Mouse (Mus musculus): ENCODE data around the gene Dhcr24. TPM values are rescaled to one million over a fixed set of nuclear protein-coding genes. Genes with fewer than 3 reads are reported as not detected.

Gene Dhcr24
- polyA plus RNA-seq, 1 experiment from 2014 or later = 6.4 TPM

DNA sequence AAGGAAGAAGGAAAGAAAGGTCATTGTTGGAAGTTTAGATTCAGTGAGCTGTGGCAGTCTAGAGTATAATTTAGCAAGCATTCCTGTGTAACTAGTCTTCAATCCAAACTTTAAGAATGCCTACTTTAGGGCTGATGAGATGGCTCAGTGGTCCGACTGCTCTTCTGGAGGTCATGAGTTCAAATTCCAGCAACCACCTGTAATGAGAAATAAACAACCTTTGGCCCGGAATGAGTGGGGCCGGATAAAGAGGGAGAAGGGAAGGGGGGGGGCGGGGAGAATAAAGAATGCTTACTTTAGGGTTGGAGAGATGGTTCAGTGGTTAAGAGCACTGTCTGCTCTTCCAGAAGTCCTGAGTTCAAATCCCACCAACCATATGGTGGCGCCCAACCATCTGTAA, 3.6 kb upstream of the Dhcr24 start:
- no peaks in the 10 kb centered on the region for H3K27me3 ChIP-seq (replicated peaks; ENCODE audit: control insufficient read depth, insufficient read depth, low read length)
- no peak overlapping the region for H3K4me3 ChIP-seq (ENCODE audit: low read length)
- no peaks in the 10 kb centered on the region for H3K36me3 ChIP-seq (ENCODE audit: control insufficient read depth, insufficient read depth, low read length)
- ATAC-seq = no peak
- no peak overlapping the region for H3K4me2 ChIP-seq (ENCODE audit: low read depth, low read length)
- peaks cover 9% of the 10 kb centered on the region; the same call in 1 of the 2 replicates for H3K4me1 ChIP-seq (ENCODE audit: control insufficient read depth, insufficient read depth, low read length)
- no peak overlapping the region for H3K27ac ChIP-seq (ENCODE audit: low read length)
- H3K9ac ChIP-seq (ENCODE audit: low read depth, low read length) = no peak overlapping the region
- no peaks in the 10 kb centered on the region for H3K9me3 ChIP-seq (ENCODE audit: control insufficient read depth, low read length)
- 57% methylated on average over 5 of the region's 5 CpGs for WGBS

- no peak overlapping the region for H3K4me3 ChIP-seq (ENCODE audit: low read length)
- H3K27ac ChIP-seq (ENCODE audit: low read length) = no peak overlapping the region
- no peaks in the 10 kb centered on the region for H3K9me3 ChIP-seq (ENCODE audit: control insufficient read depth, low read length)
- H3K36me3 ChIP-seq (ENCODE audit: control insufficient read depth, insufficient read depth, low read length) = no peaks in the 10 kb centered on the region
- ATAC-seq = no peak
- peaks cover 16% of the 10 kb centered on the region for H3K4me1 ChIP-seq (ENCODE audit: control insufficient read depth, insufficient read depth, low read length)
- no peak overlapping the region for H3K9ac ChIP-seq (ENCODE audit: low read depth, low read length)
- no CpG with 5 or more reads among the region's 1 CpGs for WGBS
- no peaks in the 10 kb centered on the region for H3K27me3 ChIP-seq (replicated peaks; ENCODE audit: control insufficient read depth, insufficient read depth, low read length)
- no peak overlapping the region for H3K4me2 ChIP-seq (ENCODE audit: low read depth, low read length)
Measured at GRCm38 (mm10) chr4:106557978-106558377, 2.9 kb upstream of the Dhcr24 start.

DNA sequence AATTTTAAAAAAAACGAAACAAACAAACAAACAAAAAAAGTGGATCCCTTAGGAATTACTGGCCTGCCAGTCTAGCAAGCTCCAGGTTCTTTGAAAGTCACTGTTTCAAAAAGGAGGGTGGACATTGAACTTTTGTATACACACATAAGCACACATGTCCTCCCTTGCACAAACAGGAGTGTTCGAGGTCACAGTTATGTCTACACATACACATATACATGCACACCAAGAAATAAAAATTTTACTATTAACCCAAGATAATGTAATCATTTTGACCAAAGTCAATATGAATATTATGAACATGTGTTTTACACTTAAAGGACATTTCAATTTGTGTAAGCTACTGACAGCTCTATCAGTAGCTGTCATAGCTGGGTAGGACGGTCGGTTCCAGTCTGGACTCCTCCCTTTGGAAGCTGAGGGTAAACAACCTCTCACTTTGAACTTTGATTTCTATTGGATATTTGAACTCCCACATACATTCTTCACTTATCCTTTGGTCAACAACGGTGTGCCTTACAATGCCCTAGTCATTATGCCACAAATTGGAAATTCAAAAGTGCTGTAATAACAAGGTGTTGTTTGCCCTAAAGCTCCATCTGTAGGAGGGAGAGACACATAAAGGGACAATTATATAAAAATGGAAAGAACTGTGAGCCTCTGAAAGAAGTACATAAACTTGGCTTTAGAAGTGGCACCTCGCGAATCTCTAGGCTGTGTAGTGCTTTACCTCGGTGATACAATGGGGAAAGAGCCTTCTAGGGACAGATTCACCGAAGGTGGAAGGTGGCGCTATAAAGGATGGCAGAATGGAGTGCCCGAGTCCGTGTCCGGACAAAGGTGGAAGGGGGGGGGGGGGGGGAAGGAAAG, 1.3 kb upstream of the Dhcr24 start:
- Histone ChIP-seq H3K4me3 (ENCODE audit: low read length) (no peak overlapping the region), H3K27ac (ENCODE audit: low read length) (peak overlapping the region; percentile 92), H3K9me3 (ENCODE audit: control insufficient read depth, low read length) (no peaks in the 10 kb centered on the region), H3K4me2 (ENCODE audit: low read depth, low read length) (peak overlapping the region; percentile 93), H3K4me1 (ENCODE audit: control insufficient read depth, insufficient read depth, low read length) (peaks cover 28% of the 10 kb centered on the region), H3K27me3 (replicated peaks; ENCODE audit: control insufficient read depth, insufficient read depth, low read length) (no peaks in the 10 kb centered on the region), H3K9ac (ENCODE audit: low read depth, low read length) (no peak overlapping the region; the same call in 1 of the 2 replicates), H3K36me3 (ENCODE audit: control insufficient read depth, insufficient read depth, low read length) (no peaks in the 10 kb centered on the region; the same call in none of the 2 replicates)
- 0 out of 2 replicates have a peak, but pooled peaks have one; percentile 4 for ATAC-seq
- 26% methylated on average over 13 of the region's 13 CpGs for WGBS

DNA sequence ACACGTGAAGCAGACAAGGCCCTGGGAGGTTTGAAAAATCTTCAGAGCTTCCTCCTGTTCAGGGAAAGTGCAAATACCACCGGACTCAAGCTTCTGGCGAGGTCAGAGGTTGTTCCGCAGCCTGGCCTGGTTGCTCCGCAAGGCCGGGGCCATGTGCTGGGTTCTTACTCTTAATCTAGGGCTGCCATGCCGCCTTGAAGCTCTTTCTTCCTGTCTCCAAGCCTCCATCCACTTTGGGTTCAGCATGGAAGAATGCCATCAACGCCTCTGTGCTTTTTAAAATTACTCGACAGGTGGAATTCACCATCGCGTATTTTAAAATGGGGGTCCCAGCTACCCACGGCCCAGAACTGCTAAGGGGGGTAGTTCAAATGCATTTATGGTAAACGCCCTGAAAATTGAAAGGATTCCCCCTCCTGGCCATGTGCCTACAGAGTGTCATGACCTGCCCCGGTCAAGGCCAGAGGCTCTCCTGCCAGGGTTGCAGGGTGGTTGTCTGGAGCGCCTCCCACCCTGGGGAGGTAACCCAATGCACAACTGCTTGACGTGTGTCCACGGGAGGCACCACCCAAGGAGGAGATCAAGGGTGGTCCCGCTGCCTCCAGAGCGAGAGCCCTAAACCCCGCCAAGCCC, 509 bp upstream of the Dhcr24 start:
- WGBS = 2% methylated on average over 20 of the region's 20 CpGs
- peak overlapping the region; percentile 86 for H3K9ac ChIP-seq (ENCODE audit: low read depth, low read length)
- no peaks in the 10 kb centered on the region for H3K9me3 ChIP-seq (ENCODE audit: control insufficient read depth, low read length)
- no peaks in the 10 kb centered on the region; the same call in none of the 2 replicates for H3K36me3 ChIP-seq (ENCODE audit: control insufficient read depth, insufficient read depth, low read length)
- H3K4me2 ChIP-seq (ENCODE audit: low read depth, low read length) = peak overlapping the region; percentile 93
- H3K4me1 ChIP-seq (ENCODE audit: control insufficient read depth, insufficient read depth, low read length) = peaks cover 29% of the 10 kb centered on the region
- peak overlapping the region; percentile 86 for H3K4me3 ChIP-seq (ENCODE audit: low read length)
- peak; percentile 79 for ATAC-seq
- no peaks in the 10 kb centered on the region for H3K27me3 ChIP-seq (replicated peaks; ENCODE audit: control insufficient read depth, insufficient read depth, low read length)
- peak overlapping the region; percentile 92 for H3K27ac ChIP-seq (ENCODE audit: low read length)

DNA sequence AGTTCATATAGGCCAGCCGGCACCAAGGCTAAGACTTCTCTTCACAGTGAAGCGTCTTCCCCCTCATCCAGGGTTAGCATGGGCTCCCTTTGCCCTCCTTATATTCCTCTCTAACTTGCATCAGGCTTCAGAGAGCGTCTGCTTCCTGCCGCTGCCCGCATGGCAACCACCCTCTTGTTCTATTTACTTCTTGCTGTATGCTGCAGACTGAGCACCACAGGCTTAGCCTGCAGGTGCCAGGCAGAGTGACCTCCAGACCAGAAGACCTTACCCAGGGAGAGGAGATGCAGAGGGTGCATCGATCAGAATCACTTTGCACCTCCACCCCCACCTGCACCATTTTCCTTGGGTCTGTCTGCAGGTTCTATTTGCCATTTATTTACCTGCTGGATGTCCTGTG, 1.2 kb downstream of the Dhcr24 start:
- ATAC-seq = no peak
- H3K27me3 ChIP-seq (replicated peaks; ENCODE audit: control insufficient read depth, insufficient read depth, low read length) = no peaks in the 10 kb centered on the region
- peak overlapping the region; percentile 93 for H3K4me2 ChIP-seq (ENCODE audit: low read depth, low read length)
- peak overlapping the region; percentile 86 for H3K4me3 ChIP-seq (ENCODE audit: low read length)
- peak overlapping the region; percentile 86 for H3K9ac ChIP-seq (ENCODE audit: low read depth, low read length)
- H3K9me3 ChIP-seq (ENCODE audit: control insufficient read depth, low read length) = no peaks in the 10 kb centered on the region
- peaks cover 29% of the 10 kb centered on the region for H3K4me1 ChIP-seq (ENCODE audit: control insufficient read depth, insufficient read depth, low read length)
- 3% methylated on average over 6 of the region's 6 CpGs for WGBS
- H3K27ac ChIP-seq (ENCODE audit: low read length) = peak overlapping the region; percentile 83
- peaks cover 4% of the 10 kb centered on the region for H3K36me3 ChIP-seq (ENCODE audit: control insufficient read depth, insufficient read depth, low read length)

GRCm38 (mm10) chr4:106562837-106563790, 2.3 kb downstream of the Dhcr24 start:
- peak overlapping the region; percentile 93 for H3K4me2 ChIP-seq (ENCODE audit: low read depth, low read length)
- ATAC-seq = no peak
- peak overlapping the region; percentile 34 for H3K9ac ChIP-seq (ENCODE audit: low read depth, low read length)
- H3K27ac ChIP-seq (ENCODE audit: low read length) = no peak overlapping the region
- no peaks in the 10 kb centered on the region for H3K27me3 ChIP-seq (replicated peaks; ENCODE audit: control insufficient read depth, insufficient read depth, low read length)
- peaks cover 4% of the 10 kb centered on the region for H3K36me3 ChIP-seq (ENCODE audit: control insufficient read depth, insufficient read depth, low read length)
- WGBS = 32% methylated on average over 9 of the region's 9 CpGs
- peaks cover 29% of the 10 kb centered on the region for H3K4me1 ChIP-seq (ENCODE audit: control insufficient read depth, insufficient read depth, low read length)
- H3K9me3 ChIP-seq (ENCODE audit: control insufficient read depth, low read length) = no peaks in the 10 kb centered on the region
- peak overlapping the region; percentile 86 for H3K4me3 ChIP-seq (ENCODE audit: low read length)

DNA sequence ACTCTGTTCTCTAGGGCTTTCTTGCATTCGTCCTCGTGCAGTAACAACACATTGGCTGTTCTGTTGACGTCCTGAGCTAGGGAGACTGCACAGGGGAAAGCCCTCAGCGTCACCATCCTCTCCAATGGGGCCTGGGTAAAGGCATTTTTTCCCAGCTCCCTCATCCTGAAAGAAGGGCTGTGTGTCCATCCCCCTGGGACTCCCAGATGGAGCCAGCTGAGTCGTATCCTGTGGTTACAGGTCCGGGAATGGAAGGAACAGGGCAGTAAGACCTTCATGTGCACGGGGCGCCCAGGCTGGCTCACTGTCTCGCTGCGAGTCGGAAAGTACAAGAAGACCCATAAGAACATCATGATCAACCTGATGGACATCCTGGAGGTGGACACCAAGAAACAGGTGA, 3.3 kb downstream of the Dhcr24 start:
- H3K36me3 ChIP-seq (ENCODE audit: control insufficient read depth, insufficient read depth, low read length) = peaks cover 4% of the 10 kb centered on the region

DNA sequence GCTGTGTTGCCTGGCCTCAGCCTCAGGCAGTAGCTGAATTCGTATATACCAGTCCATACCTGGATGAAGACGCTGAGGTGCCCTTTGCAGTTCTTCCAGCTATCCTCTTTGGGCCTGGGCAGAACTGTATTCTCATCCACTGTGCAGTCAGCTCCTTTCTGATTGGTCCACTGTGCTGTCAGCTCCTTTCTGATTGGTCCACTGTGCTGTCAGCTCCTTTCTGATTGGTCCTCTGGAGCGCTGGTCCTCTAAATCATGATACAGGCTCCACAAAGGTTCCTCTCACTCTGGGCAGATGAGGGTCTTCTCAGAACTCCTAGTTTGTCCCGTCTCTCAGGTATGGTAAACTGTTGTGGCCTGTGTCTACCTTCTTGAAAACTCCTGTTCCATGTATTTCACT, 8.8 kb downstream of the Dhcr24 start:
- H3K9me3 ChIP-seq (ENCODE audit: control insufficient read depth, low read length) = no peaks in the 10 kb centered on the region
- no peaks in the 10 kb centered on the region for H3K27me3 ChIP-seq (replicated peaks; ENCODE audit: control insufficient read depth, insufficient read depth, low read length)
- H3K9ac ChIP-seq (ENCODE audit: low read depth, low read length) = no peak overlapping the region
- no peak overlapping the region for H3K4me2 ChIP-seq (ENCODE audit: low read depth, low read length)
- H3K4me1 ChIP-seq (ENCODE audit: control insufficient read depth, insufficient read depth, low read length) = no peaks in the 10 kb centered on the region
- H3K4me3 ChIP-seq (ENCODE audit: low read length) = no peak overlapping the region
- WGBS = 88% methylated on average over 4 of the region's 4 CpGs
- no peak for ATAC-seq
- H3K27ac ChIP-seq (ENCODE audit: low read length) = no peak overlapping the region
- H3K36me3 ChIP-seq (ENCODE audit: control insufficient read depth, insufficient read depth, low read length) = peaks cover 13% of the 10 kb centered on the region

More for the DNA sequence above, 3.3 kb downstream of the Dhcr24 start:
- Histone ChIP-seq H3K4me1 (ENCODE audit: control insufficient read depth, insufficient read depth, low read length) (peaks cover 29% of the 10 kb centered on the region), H3K27me3 (replicated peaks; ENCODE audit: control insufficient read depth, insufficient read depth, low read length) (no peaks in the 10 kb centered on the region), H3K9me3 (ENCODE audit: control insufficient read depth, low read length) (no peaks in the 10 kb centered on the region), H3K27ac (ENCODE audit: low read length) (no peak overlapping the region), H3K9ac (ENCODE audit: low read depth, low read length) (no peak overlapping the region), H3K4me3 (ENCODE audit: low read length) (no peak overlapping the region), H3K4me2 (ENCODE audit: low read depth, low read length) (no peak overlapping the region)
- no peak for ATAC-seq
- 84% methylated on average over 11 of the region's 11 CpGs for WGBS
